Mouse (Mus musculus) natural killer cell, adult 2 months (primary cell): ENCODE measurements around the gene Prim2.
"Not testable (repeated sequence)": the region's sequence is repeated elsewhere in the genome, so short reads cannot be mapped to it uniquely, and the experiment has no call there.

Experiments used
- DNase-seq, 2 experiments: peaks; one replicate each; pipeline ENCODE4 v3.0.0; 2022; ENCODE audit warnings: low spot score in 2 of 2

Prim2 gene

DNA sequence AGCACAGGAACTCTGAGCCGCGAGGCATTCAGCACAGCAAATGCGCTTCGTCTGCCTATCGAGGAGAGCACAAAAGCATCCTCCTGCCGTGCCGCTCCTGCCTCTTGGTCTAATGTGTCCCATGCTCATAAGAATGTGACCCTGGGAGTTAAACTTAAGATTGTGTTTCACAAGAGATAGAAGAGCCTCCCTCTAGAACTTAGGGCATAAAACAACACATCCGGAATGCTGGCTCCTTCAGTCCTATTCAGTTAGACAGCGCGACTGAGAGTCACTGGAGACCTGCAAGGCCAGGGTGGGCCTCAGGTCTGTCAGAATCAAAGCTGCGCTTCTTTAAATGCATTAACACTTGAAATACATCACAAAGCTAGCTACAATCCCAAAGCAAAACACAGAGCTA lies 18.7 kb downstream of the Prim2 start:
- no peak for DNase-seq

DNA sequence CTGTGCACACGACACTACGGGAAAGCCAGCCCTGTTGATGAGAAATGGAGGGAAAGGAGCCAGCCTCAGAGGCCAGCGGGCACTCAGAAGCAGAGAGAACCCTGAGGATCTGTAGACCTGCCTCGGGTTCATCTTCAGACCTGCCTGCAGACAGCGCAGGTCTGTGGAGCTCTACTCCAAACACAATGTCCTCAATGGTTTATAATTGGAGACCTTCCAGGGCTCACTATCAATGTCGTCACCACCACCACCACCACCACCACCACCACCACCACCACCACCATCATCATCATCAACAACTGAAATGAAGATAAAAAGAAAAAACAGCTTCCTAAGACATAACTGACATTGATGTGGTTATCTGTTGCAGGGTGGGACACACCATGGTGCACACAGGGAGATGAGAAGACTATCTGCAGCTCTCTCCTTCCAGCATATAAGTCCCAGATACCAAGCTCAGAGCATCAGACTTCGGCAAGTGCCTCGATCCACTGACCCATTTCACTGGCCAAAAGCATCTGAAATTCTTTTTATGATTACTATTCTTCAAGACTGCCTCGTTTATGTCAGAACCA lies 20.0 kb downstream of the Prim2 start:
- DNase-seq = no peak

DNA sequence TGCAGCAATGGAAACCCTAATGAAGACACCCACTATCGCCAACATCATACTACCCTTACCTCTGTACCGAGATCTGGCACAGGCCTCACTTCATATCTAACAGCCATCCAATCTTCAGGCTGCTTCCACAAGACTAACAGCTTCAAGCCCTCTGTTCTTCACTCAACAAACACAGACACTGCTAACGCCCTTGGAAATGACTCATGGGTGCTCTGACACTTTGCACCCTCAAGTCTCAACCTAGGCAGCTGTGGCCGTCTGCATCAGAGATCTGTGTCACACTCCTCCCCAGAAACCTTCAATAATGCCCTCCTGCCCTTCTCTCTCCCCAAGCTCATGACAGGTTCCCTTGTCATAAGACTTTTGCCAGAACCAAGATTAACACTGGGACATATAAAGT lies 20.6 kb downstream of the Prim2 start:
- DNase-seq = no peak

DNA sequence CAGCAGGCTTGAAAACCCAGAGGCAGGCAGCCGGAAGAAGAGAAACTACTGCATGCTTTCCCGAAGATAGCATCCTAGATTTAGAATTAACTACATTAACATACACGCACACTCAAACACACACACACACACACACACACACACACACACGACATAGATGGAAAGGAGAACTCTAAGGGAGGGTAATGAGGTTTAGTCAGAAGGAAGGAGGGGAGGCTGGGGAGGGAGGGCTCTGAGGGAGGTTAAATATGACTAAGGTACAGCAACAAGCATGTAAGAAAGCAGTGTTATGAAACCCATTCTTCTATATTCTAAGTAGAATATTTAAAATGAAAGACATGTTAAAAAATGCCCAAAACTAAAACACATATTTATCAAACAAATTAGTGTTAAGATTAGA lies 21.9 kb downstream of the Prim2 start:
- DNase-seq = no peak

DNA sequence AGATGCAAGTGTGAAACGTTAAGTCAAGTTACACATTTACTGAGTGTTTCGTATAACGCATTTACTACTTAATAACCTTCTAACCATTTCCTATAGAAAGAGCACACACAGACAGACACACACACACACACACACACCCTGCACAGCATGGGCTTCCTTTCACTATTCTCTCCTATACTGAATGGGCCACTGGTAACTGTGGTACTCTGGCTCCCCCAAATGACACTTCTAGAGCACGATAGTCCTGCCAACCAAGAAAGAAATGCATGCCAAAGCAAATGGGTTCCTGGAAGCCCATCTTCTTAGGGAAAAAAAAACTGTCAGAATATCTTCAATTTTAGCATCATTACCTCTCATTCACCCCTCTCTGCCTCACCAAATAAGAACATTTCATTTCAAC lies 22.4 kb downstream of the Prim2 start:
- DNase-seq = no peak

DNA sequence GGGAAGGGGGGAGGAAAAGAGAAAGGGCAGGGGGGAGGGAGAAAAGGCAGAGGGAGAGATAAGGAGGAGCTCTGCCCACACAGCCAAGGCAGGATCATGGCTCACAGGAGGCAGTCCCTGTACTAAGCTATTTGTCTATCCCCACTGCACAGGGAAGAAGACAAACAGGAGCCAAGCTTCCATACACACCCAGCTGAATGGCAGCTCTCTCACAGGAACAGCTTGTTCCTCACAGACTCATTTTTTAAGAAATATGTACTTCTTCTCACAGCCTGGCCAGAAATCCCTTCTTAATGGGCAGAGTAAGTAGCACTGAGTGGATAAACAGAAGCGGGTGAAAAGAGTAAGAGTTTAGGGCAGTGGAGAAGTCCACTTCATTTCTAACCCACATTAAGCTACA lies 23.9 kb downstream of the Prim2 start:
- no peak for DNase-seq

DNA sequence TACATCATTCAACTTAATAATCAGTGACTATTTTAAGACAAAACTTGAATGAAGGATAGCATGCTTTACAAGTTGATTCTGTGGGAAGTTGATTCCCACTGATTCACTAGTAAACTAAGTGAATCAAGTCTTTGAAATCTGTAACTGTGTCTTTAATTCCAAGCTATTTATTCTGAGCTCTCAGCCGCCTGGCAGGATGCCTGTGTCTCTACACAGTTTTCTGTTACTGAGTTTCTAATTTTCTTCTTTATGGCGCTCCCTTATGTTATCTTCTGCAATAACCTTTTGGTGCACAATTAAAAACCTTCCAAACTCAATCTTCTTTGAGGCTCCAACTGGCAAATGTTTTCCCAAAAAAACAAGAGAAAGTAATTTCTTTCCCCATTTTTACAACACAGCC lies 28.5 kb downstream of the Prim2 start:
- no peak for DNase-seq

DNA sequence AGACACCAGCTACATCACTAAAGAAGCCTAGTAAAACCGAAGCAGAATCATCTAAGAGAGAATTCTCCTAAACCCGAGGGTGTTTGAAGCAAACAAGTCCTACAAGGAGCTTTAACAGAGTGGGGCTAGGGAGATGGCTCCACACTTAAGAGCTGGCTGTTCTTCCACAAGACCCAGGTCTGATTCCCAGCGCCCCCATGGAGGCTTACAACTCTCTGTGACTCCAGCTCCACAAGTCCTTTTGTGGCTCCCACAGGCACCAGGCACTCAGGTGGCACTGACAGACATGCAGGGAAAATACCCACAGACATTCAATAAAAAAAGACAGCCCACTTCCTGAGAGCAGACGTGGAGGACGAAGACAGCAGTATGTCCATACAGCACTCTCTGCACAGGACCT lies 29.5 kb downstream of the Prim2 start:
- DNase-seq = no peak

DNA sequence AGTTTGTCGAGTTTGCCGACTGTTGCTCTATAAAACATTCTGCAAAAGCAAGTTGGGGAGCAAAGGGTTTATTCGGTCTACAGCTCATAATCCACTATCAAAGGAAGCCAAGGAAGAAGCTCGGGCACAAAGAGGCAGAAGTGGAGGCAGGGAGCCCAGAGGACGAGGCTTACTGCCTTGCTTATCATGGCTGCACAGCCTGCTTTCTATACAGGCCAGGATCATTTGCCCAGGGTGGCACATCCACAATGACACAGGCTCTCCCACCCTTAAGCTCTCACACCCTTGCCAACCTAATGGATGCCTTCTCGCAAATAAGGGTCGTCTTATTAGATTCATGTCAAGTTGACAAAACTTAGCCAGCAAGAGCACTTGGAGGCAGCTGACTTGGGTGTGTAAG lies 30.4 kb downstream of the Prim2 start:
- DNase-seq = no peak

DNA sequence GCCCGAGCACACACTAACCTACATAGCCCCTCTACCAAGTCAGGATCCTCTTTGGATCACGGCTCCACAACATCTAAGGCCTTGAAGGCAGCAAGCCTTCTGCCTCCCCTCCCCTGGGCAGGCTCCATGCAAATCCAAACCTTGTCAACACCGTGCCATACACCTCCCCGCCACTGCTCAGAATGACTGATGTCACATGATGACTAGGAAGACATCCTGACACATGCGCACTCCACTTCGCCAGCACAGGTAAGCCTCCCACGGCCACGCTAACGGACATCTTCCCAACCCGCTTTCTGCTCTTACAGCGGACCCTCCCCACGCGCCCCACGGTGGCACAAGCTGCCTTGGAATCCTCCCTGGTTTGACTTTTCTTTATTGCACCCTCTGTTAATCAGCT lies 31.8 kb downstream of the Prim2 start:
- DNase-seq = no peak

DNA sequence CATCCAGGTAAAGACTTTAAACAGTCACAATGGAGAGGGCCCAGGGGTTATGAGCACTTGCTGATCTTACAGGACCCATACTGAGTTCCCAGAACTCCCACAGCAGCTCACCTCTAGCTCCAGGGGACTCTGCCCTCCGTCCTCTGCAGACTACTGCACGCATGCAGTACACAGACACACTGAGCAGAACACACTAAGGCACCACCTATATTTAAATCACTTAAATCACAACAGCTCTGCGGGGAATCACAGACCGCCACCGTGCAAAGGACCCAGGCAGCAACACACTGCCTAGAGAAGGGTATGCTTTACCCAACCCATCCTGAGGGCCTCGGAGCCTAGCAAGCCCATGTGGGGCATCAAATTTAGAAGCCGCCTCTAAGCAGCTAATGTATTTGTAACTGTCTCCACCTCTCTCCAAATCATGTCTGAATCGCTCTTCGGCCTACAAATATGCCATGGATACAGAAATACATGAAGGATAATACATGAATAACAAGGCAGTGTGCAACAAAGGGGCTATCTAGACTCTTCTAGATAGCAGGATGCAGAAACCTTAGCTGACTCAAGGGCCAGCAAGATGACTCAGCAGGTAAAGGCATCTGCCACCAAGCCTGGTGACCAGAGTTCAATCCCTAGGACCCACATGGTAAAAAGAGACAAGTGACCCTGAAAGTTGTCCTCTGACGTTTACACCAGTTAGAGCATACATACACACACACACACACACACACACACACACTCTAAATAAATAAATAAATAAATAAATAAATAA lies 33.0 kb downstream of the Prim2 start:
- no peak for DNase-seq

DNA sequence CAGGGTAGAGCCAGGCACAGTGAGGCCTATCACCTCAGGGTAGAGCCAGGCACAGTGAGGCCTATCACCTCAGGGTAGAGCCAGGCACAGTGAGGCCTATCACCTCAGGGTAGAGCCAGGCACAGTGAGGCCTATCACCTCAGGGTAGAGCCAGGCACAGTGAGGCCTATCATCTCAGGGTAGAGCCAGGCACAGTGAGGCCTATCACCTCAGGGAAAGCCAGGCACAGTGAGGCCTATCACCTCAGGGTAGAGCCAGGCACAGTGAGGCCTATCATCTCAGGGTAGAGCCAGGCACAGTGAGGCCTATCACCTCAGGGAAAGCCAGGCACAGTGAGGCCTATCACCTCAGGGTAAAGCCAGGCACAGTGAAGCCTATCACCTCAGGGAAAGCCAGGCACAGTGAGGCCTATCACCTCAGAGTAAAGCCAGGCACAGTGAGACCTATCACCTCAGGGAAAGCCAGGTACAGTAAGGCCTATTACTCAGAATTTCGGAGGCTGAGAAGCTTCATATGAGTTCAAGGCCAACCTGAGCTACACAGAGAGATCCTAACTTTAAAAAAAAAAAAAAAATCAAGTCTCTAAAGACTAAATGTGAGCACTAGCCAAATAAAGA lies 38.5 kb downstream of the Prim2 start:
- DNase-seq = not testable (repeated sequence)

DNA sequence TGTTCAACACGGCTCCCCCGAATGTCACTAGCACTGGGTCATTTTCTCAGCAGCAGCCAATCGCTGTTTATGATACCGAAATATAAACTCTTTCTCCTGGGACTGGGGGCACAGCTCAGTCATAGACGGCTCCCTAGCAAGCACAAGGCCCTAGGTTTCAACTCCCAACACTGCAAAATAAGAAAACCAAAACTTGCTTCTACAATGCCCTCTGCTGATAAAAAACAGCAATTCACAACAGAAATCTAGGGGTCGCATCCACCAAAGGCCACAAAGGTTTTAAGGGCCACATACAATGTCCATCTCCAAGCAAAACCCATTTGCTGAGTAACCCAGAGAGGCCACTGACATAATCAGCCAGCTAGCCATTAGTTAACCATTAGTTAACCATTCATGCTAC lies 41.8 kb downstream of the Prim2 start:
- no peak for DNase-seq

DNA sequence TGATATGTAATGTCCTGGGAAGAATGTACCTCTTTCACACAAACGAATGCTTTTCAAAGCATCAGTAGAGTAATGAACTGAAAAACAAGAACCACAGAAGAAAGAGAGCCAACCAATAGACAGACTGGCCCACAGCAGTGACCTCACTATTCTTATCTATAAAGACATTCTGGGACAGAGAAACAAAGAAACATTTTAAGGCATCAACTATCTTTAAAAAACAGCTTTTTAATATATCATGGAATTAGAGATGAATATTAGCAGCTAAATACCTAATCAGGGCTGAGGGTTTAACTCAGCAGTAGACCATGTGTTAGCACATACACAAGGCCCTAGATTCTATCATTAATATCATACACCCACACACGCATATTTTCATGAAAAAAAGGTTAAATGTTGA lies 42.5 kb downstream of the Prim2 start:
- no peak for DNase-seq

DNA sequence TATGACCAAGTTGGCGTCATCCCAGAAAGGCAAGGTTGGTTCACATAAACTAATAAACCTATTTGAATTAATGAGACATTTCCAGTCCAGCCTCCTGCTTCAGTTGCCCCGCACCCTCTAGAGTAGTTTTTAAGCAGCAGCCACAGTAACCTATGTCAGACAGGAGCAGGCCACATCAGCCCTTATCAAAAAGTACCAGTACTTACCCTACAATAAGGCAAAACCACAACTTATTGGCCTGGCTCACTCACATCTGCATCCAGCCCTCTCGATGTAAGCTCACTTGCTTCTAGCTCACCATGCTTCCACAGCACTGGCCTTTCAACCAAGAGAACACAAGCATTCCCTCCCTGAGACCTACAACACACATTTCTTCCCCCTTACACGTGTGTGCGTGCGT lies 44.7 kb downstream of the Prim2 start:
- DNase-seq = no peak

DNA sequence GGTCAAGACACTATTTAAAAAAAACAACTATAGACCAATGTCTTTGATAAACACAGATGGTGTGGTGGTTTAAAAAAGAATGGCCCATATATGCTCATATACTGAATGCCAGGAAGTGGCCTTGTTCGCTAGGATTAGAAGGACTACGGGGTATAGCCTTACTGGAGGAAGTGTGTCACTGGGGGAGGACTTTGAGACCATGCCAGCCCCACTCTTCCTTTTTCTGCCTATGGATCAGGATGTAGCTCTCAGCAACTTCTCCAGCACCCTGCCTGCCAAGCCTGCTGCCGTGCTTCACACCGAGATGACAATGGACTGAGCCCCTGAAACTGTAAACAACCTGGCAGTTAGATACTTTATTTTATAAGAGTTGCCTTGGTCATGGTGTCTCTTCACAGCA lies 45.2 kb downstream of the Prim2 start:
- DNase-seq = no peak

DNA sequence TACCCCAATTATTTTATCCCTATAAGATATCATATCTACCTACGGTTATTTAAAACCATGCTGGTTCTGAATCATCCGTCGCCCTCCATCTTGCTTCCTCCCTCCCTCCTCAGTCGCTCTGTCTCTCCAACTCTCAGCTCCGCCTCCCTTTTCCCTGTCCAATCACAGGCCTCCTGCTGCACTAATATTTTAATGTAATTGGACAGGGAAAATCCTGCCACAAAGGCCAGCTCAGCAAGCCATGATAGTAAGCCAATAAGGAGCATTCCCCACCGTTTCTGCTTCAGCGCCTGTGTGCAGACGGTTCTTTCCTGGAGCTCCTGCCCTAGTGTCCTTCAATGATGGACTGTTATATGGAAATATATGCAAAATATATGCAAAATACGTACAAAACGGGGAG lies 47.8 kb downstream of the Prim2 start:
- DNase-seq = no peak

DNA sequence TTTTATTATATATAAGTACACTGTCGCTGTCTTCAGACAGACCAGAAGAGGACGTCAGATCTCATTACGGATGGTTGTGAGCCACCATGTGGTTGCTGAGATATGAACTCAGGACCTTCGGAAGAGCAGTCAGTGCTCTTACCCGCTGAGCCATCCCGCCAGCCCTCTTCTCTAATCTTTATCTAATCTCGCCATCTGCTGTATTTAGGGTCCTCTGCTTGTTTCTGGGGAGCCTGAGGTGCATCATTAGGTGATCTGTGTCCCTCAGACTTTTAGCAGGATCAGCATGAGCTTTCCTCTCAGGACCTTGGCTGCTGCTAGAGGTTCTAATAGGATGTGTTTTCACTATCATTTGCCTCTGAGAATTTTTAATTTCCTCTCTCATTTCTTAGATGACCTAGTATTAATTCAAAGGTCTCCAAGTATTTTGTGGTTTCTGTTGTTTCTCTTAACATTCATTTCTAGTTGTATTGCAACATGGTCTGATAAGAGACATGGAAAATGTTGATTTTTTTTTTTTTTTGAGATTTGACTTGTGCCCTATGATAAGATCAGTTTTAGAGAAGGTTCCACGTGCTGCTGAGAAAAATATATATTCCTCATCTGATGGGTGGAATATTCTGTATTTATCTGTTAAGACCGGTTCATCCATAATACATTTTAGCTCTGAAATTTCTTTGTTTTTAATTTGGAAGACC lies 49.4 kb downstream of the Prim2 start:
- DNase-seq = no peak

DNA sequence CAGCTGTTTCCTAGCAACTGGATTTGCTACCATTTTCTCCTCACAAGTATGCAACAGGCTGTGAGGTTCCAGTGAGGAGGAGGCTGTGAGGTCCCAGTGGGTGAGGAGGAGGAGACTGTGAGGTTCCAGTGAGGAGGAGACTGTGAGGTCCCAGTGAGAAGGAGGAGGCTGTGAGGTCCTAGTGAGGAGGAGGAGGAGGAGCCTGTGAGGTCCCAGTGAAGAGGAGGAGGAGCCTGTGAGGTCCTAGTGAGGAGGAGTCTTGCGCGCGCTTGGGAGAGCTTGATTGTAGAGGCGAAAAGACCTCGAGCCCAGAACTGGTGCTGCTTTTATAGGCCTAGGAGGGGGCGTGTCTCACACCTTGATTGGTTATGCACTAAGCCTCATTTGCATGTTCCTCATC lies 53.0 kb downstream of the Prim2 start:
- not testable (repeated sequence) for DNase-seq

DNA sequence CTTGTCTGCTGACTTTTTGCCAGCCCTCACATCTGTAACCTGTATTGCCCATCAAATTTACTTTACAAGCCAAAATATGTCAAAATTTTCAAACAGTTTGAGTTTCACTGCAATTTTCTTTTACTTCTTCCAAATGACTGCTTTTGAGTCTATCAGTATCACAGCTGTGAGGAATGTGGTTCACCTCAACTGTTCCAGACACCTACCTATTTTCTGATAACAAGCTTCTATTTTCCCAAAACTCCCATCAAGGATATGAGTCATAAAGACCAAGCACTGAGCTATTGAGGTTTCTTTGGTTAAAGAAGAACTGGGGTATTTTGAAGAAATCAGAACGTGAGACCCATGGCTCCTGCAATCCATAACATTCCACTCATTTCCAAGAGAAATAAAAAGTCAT lies 57.5 kb downstream of the Prim2 start:
- DNase-seq = no peak

DNA sequence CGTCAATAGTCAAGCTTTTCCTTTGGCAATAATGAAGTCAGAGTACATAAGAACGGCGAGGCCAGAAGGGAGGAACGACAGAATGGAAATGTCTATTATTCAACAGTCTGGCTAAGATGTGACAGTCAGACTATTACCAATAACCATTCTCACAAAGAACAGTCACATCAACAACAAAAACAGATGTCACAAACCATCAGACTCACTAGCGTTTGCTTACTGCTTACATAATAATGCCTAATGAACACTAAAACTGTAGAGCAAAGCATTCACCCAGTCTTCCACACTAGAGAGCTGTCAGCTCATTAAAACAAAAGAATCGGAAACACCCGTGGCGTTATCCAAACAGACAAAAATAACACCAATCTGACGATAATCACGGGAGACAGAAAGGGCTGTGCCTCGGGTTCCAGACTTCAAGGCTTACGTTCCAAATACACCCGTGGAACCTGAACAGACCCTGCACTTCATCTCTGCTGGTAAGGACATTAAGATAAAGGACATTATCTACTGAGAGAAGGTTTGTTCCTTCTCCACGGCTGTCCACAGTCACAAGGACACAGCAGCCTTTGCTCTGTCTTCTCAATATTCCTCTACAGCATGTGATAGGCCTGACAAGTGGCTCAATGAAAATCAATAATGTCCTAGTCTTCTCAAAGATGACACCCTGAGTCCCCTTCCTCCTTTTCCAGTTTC lies 59.4 kb downstream of the Prim2 start:
- DNase-seq = no peak

DNA sequence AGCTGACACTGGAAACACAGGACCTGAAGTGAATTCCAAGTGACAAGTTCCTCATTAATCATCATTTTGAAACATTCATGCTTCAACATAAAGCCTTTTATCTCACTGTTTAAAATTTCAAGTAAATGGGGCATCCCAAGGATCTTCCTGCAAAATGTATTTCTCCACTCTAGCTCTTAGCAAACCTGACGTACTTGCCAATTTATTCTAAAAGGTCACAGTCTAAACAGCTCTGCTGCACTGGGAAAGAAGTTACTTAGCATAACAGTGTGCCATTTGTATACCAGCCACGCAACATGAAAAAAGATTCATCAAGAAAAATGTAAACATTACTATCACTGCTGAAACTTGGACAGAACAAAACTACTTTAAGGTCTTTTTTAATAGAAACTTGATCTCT lies 61.5 kb downstream of the Prim2 start:
- no peak for DNase-seq
